Mouse (Mus musculus): Measurements from ENCODE around the gene Gm6121. TPM values are rescaled to one million over a fixed set of nuclear protein-coding genes. Genes with fewer than 3 reads are reported as not detected.
"Not testable (repeated sequence)": the region's sequence is repeated elsewhere in the genome, so short reads cannot be mapped to it uniquely, and the experiment has no call there.

Gene Gm6121
- polyA plus RNA-seq (2012; rRNA removed), result not detected in 2 replicates

- not testable (repeated sequence) for H3K27me3 ChIP-seq (replicated peaks; ENCODE audit: control insufficient read depth, insufficient read depth, low read length); H3K4me1 ChIP-seq (ENCODE audit: control insufficient read depth, insufficient read depth, low read length); H3K27ac ChIP-seq (ENCODE audit: insufficient read depth, low read depth, low read length); H3K36me3 ChIP-seq (ENCODE audit: control insufficient read depth, insufficient read depth, low read length); H3K4me3 ChIP-seq (ENCODE audit: insufficient read depth, low read depth, low read length); DNase-seq
- no CpG with 5 or more reads among the region's 5 CpGs for WGBS
Measured at GRCm38 (mm10) chrX:26935597-26935996, at the start of gene Gm6121. Gene Gm6121 (minus strand): TSS chrX:26935697.

Other genes with a start within 250 kb of the Gm6121 start
- not detected in 2 replicates for gene Gm14525, start 233.1 kb downstream of the Gm6121 start, polyA plus RNA-seq (2012; rRNA removed)